8 mouse cellular contexts compared by ENCODE assay signal in the genomic region with DNA sequence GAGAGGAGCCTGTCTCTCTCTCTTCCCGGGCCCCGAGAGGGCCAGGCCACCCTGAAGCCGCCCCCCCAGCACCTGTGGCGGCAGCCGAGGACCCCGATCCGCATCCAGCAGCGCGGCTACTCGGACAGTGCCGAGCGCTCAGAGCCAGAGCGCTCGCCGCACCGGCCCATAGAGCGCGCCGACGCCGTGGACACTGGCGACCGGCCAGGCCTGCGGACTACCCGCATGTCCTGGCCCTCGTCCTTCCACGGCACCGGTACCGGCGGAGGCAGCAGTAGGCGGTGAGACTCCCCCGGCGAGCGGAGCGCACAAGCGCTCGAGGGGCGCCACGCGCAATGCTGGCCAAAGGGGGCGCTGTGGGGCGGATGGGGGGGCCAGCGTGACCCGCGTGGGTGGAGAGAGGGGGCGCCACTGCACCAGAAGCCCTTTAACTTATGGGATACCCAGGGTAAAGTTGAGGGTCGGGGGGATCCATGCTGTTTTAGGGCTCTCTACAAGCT. TPM values are rescaled to one million over a fixed set of nuclear protein-coding genes. Genes with fewer than 3 reads are reported as not detected.
DNase-seq lines count a peak whose midpoint lies in the region; ATAC-seq and TF ChIP-seq lines count a peak whose summit lies in the region.

No protein-coding gene starts in this region.

- no peak for ATAC-seq in erythroblast, adult 5-6 weeks (replicated peaks; ENCODE audit: low FRiP score, poor library complexity, severe bottlenecking)
- no peak for ATAC-seq in forebrain, embryonic 11.5 days (replicated peaks; ENCODE audit: low FRiP score)
- ATAC-seq in hindbrain, postnatal 0 days = peak; percentile 6; the same call in 1 of the 2 replicates
- no peak for ATAC-seq in neural tube, embryonic 13.5 days (ENCODE audit: low read depth)
- ATAC-seq in megakaryocyte progenitor cell, adult 5-6 weeks (replicated peaks; ENCODE audit: poor library complexity) = no peak

- no peak overlapping the region for H3K27ac ChIP-seq in forebrain, embryonic 11.5 days (ENCODE audit: low read depth, low read length)
- H3K27ac ChIP-seq in hindbrain, postnatal 0 days = no peak overlapping the region
- H3K27ac ChIP-seq in liver, adult 2 months (replicated peaks; ENCODE audit: insufficient read depth, low read depth, low read length) = no peak overlapping the region
- H3K27ac ChIP-seq in neural tube, embryonic 13.5 days (replicated peaks) = no peak overlapping the region

- 2% methylated on average over 47 of the region's 47 CpGs for WGBS in forebrain, embryonic 11.5 days
- 2% methylated on average over 46 of the region's 47 CpGs for WGBS in hindbrain, postnatal 0 days
- WGBS in liver, adult 2 months = 3% methylated on average over 47 of the region's 47 CpGs
- WGBS in neural tube, embryonic 13.5 days = 1% methylated on average over 47 of the region's 47 CpGs

- peaks cover 57% of the 10 kb centered on the region for H3K4me1 ChIP-seq in erythroblast, embryonic 14.5 days (ENCODE audit: control insufficient read depth)
- peaks cover 17% of the 10 kb centered on the region for H3K4me1 ChIP-seq in forebrain, embryonic 11.5 days (replicated peaks; ENCODE audit: control insufficient read depth, insufficient read depth, low read length)
- H3K4me1 ChIP-seq in hindbrain, postnatal 0 days (ENCODE audit: insufficient read depth, low read length) = peaks cover 5% of the 10 kb centered on the region; the same call in 1 of the 2 replicates
- H3K4me1 ChIP-seq in liver, adult 2 months (ENCODE audit: control insufficient read depth, insufficient read depth, low read length) = peaks cover 5% of the 10 kb centered on the region; the same call in 1 of the 2 replicates
- peaks cover 54% of the 10 kb centered on the region for H3K4me1 ChIP-seq in neural tube, embryonic 13.5 days (replicated peaks)

- H3K4me2 ChIP-seq in forebrain, embryonic 11.5 days (ENCODE audit: low read depth, low read length, severe bottlenecking) = peak overlapping the region; percentile 57
- peak overlapping the region; percentile 76 for H3K4me2 ChIP-seq in hindbrain, postnatal 0 days (ENCODE audit: low read depth, low read length)
- peak overlapping the region; percentile 67 for H3K4me2 ChIP-seq in neural tube, embryonic 13.5 days

- H3K27me3 ChIP-seq in erythroblast, embryonic 14.5 days (ENCODE audit: control insufficient read depth) = peaks cover 63% of the 10 kb centered on the region
- peaks cover 54% of the 10 kb centered on the region for H3K27me3 ChIP-seq in forebrain, embryonic 11.5 days (ENCODE audit: control insufficient read depth, insufficient read depth, low read length)
- peaks cover 32% of the 10 kb centered on the region for H3K27me3 ChIP-seq in hindbrain, postnatal 0 days (ENCODE audit: insufficient read depth, low read length)
- H3K27me3 ChIP-seq in liver, adult 2 months (ENCODE audit: control insufficient read depth, insufficient read depth, low read length) = 0 out of 2 replicates have a peak, but pooled peaks cover 6% of the 10 kb centered on the region
- peaks cover 66% of the 10 kb centered on the region for H3K27me3 ChIP-seq in neural tube, embryonic 13.5 days

- H3K79me2 ChIP-seq in liver, adult 2 months (ENCODE audit: control insufficient read depth, insufficient read depth, low read length) = no peaks in the 10 kb centered on the region

- H3K9ac ChIP-seq in forebrain, embryonic 11.5 days (ENCODE audit: low read length) = no peak overlapping the region
- H3K9ac ChIP-seq in hindbrain, postnatal 0 days (replicated peaks; ENCODE audit: low read length) = peak overlapping the region; percentile 52
- peak overlapping the region; percentile 71 for H3K9ac ChIP-seq in liver, adult 2 months (ENCODE audit: low read depth, low read length)
- peak overlapping the region; percentile 70 for H3K9ac ChIP-seq in neural tube, embryonic 13.5 days

- DNase-seq in ES-CJ7 (ENCODE audit: low read depth, low spot score) = peak; percentile 35
- DNase-seq in forebrain, embryonic 11.5 days (ENCODE audit: low spot score) = peak; percentile 65
- DNase-seq in hindbrain, postnatal 0 days (ENCODE audit: low spot score) = peak; percentile 68
- no peak for DNase-seq in liver, adult 2 months (ENCODE audit: extremely low read depth, low read depth, low spot score)

- no peaks in the 10 kb centered on the region for H3K36me3 ChIP-seq in erythroblast, embryonic 14.5 days (ENCODE audit: control insufficient read depth)
- no peaks in the 10 kb centered on the region for H3K36me3 ChIP-seq in forebrain, embryonic 11.5 days (ENCODE audit: control insufficient read depth, insufficient read depth, low read length)
- H3K36me3 ChIP-seq in hindbrain, postnatal 0 days (ENCODE audit: insufficient read depth, low read length) = no peaks in the 10 kb centered on the region
- no peaks in the 10 kb centered on the region for H3K36me3 ChIP-seq in liver, adult 2 months (ENCODE audit: control insufficient read depth, insufficient read depth, low read length)
- no peaks in the 10 kb centered on the region for H3K36me3 ChIP-seq in neural tube, embryonic 13.5 days

- peak; percentile 64 for TF ChIP-seq CTCF in hindbrain, postnatal 0 days (IDR thresholded peaks at IDR 0.05; ENCODE audit: low read depth)
- TF ChIP-seq CTCF in liver, adult 2 months (IDR thresholded peaks at IDR 0.05; ENCODE audit: low read depth, low read length) = peak; percentile 49

- H3K4me3 ChIP-seq in erythroblast, embryonic 14.5 days (replicated peaks) = peak overlapping the region; percentile 43
- peak overlapping the region; percentile 34 for H3K4me3 ChIP-seq in forebrain, embryonic 11.5 days (ENCODE audit: low read depth, low read length)
- peak overlapping the region; percentile 49 for H3K4me3 ChIP-seq in hindbrain, postnatal 0 days (ENCODE audit: low read length)
- H3K4me3 ChIP-seq in liver, adult 2 months (ENCODE audit: insufficient read depth, low read depth, low read length) = peak overlapping the region; percentile 66
- peak overlapping the region; percentile 45 for H3K4me3 ChIP-seq in neural tube, embryonic 13.5 days

- TF ChIP-seq POLR2A in liver, adult 2 months (IDR thresholded peaks at IDR 0.05; ENCODE audit: extremely low read depth, insufficient read depth, low read length) = no peak

- peaks cover 6% of the 10 kb centered on the region; the same call in 1 of the 2 replicates for H3K9me3 ChIP-seq in erythroblast, embryonic 14.5 days (ENCODE audit: control insufficient read depth, low read length)
- H3K9me3 ChIP-seq in forebrain, embryonic 11.5 days (ENCODE audit: control insufficient read depth, low read length) = no peaks in the 10 kb centered on the region
- H3K9me3 ChIP-seq in hindbrain, postnatal 0 days (ENCODE audit: low read length) = no peaks in the 10 kb centered on the region
- no peaks in the 10 kb centered on the region for H3K9me3 ChIP-seq in neural tube, embryonic 13.5 days

RNA-seq across cellular contexts. Expression of a gene that starts 0.5 kb away (rescaled TPM):
- polyA plus RNA-seq in erythroblast, embryonic 14.5 days (2012) = 0.04 and 0.05 TPM in 2 replicates
- total RNA-seq in erythroblast, adult 5-6 weeks (2015; ENCODE audit: low replicate concordance) = 2.5 and 2.7 TPM in 2 replicates
- total RNA-seq in erythroblast, adult 5-6 weeks (2017; ENCODE audit: low replicate concordance) = 0.77 and 1.1 TPM in 2 replicates
- 7.0 and 8.4 TPM in 2 replicates for polyA plus RNA-seq in forebrain, embryonic 11.5 days (2014; fragmentation: Nextera tagmentation; extraction: Ambion mirVana)
- total RNA-seq in hindbrain, postnatal 0 days (2014; rRNA removed) = 41.3 and 45.0 TPM in 2 replicates
- 46.4 and 47.7 TPM in 2 replicates for polyA plus RNA-seq in hindbrain, postnatal 0 days (2015; fragmentation: Nextera tagmentation; extraction: Ambion mirVana)
- total RNA-seq in liver, adult 2 months (2014; rRNA removed) = 1.0 and 1.5 TPM in 2 replicates
- polyA plus RNA-seq in liver, adult 2 months (2012; rRNA removed) = 1.9 and 3.5 TPM in 2 replicates
- polyA plus RNA-seq in neural tube, embryonic 13.5 days (2015; fragmentation: Nextera tagmentation; extraction: Ambion mirVana) = 17.5 and 18.9 TPM in 2 replicates
- total RNA-seq in megakaryocyte progenitor cell, adult 5-6 weeks (2015) = 11.8 and 15.2 TPM in 2 replicates
- 4.0 and 5.0 TPM in 2 replicates for total RNA-seq in megakaryocyte progenitor cell, adult 5-6 weeks (2017)

RNA-seq across cellular contexts. Expression of a gene that starts 16.2 kb away (rescaled TPM):
- polyA plus RNA-seq in erythroblast, embryonic 14.5 days (2012) = 12.7 and 17.4 TPM in 2 replicates
- total RNA-seq in erythroblast, adult 5-6 weeks (2015; ENCODE audit: low replicate concordance) = 21.9 and 29.8 TPM in 2 replicates
- total RNA-seq in erythroblast, adult 5-6 weeks (2017; ENCODE audit: low replicate concordance) = 35.5 and 75.3 TPM in 2 replicates
- polyA plus RNA-seq in forebrain, embryonic 11.5 days (2014; fragmentation: Nextera tagmentation; extraction: Ambion mirVana) = 300 and 308 TPM in 2 replicates
- total RNA-seq in hindbrain, postnatal 0 days (2014; rRNA removed) = 20.1 and 21.4 TPM in 2 replicates
- polyA plus RNA-seq in hindbrain, postnatal 0 days (2015; fragmentation: Nextera tagmentation; extraction: Ambion mirVana) = 173 and 181 TPM in 2 replicates
- total RNA-seq in liver, adult 2 months (2014; rRNA removed) = 27.4 and 36.0 TPM in 2 replicates
- 41.2 and 41.8 TPM in 2 replicates for polyA plus RNA-seq in liver, adult 2 months (2012; rRNA removed)
- 228 and 273 TPM in 2 replicates for polyA plus RNA-seq in neural tube, embryonic 13.5 days (2015; fragmentation: Nextera tagmentation; extraction: Ambion mirVana)
- total RNA-seq in megakaryocyte progenitor cell, adult 5-6 weeks (2015) = 69.7 and 72.1 TPM in 2 replicates
- 283 and 351 TPM in 2 replicates for total RNA-seq in megakaryocyte progenitor cell, adult 5-6 weeks (2017)

RNA-seq across cellular contexts. Expression of a gene that starts 35.0 kb away (rescaled TPM):
- polyA plus RNA-seq in erythroblast, embryonic 14.5 days (2012) = 0.26 and 0.30 TPM in 2 replicates
- total RNA-seq in erythroblast, adult 5-6 weeks (2015; ENCODE audit: low replicate concordance) = 2.7 and 4.2 TPM in 2 replicates
- total RNA-seq in erythroblast, adult 5-6 weeks (2017; ENCODE audit: low replicate concordance) = 3.3 and 5.3 TPM in 2 replicates
- 10.3 and 10.8 TPM in 2 replicates for polyA plus RNA-seq in forebrain, embryonic 11.5 days (2014; fragmentation: Nextera tagmentation; extraction: Ambion mirVana)
- total RNA-seq in hindbrain, postnatal 0 days (2014; rRNA removed) = 10.8 and 15.4 TPM in 2 replicates
- 5.7 and 6.2 TPM in 2 replicates for polyA plus RNA-seq in hindbrain, postnatal 0 days (2015; fragmentation: Nextera tagmentation; extraction: Ambion mirVana)
- 9.3 and 16.4 TPM in 2 replicates for total RNA-seq in liver, adult 2 months (2014; rRNA removed)
- polyA plus RNA-seq in liver, adult 2 months (2012; rRNA removed) = 18.2 and 21.0 TPM in 2 replicates
- polyA plus RNA-seq in neural tube, embryonic 13.5 days (2015; fragmentation: Nextera tagmentation; extraction: Ambion mirVana) = 11.7 TPM in 2 replicates
- total RNA-seq in megakaryocyte progenitor cell, adult 5-6 weeks (2015) = 12.0 and 12.5 TPM in 2 replicates
- 16.7 and 17.9 TPM in 2 replicates for total RNA-seq in megakaryocyte progenitor cell, adult 5-6 weeks (2017)
